Mouse (Mus musculus) testis, adult 2 months (tissue): ENCODE measurements around the gene Olfr1155.

ENCODE experiments used
- CTCF ChIP-seq: fragments of 200-500 bp; IDR thresholded peaks from 2 replicates; pipeline ENCODE4 v1.5.1; 2012; ENCODE audit warnings: low read depth, mild to moderate bottlenecking, inconsistent platforms, low read length, moderate library complexity; ENCODE audit not compliant: control insufficient read depth, insufficient read depth, insufficient replicate concordance
- POLR2A ChIP-seq: fragments of 200-500 bp; IDR thresholded peaks from 2 replicates; pipeline ENCODE4 v1.6.1; 2012; ENCODE audit warnings: low read depth, mild to moderate bottlenecking, inconsistent platforms, low read length, moderate library complexity; ENCODE audit not compliant: control insufficient read depth

- TF ChIP-seq CTCF = no peak
- no peak for TF ChIP-seq POLR2A
Measured at GRCm38 (mm10) chr2:87968199-87968598, 23.3 kb upstream of the Olfr1155 start, which contains the start of gene Olfr1157.
